ENCODE assay signal across 26 mouse cellular contexts in genomic region chr5:135373601-135374000, GRCm38 (mm10). TPM values are rescaled to one million over a fixed set of nuclear protein-coding genes. Genes with fewer than 3 reads are reported as not detected.
DNase-seq lines count a peak whose midpoint lies in the region; ATAC-seq and TF ChIP-seq lines count a peak whose summit lies in the region.
"Had no signal": no experiment of that assay in that cellular context is flagged by ENCODE, and none has a peak within 500 bp of the region (broad histone marks: within the 10 kb centered on the region; RNA-seq: fewer than 3 reads in every experiment).

No protein-coding gene starts in this region.

- H3K4me1 ChIP-seq in hindbrain, postnatal 0 days (ENCODE audit: insufficient read depth, low read length): peaks cover 6% of the 10 kb centered on the region; the same call in 1 of the 2 replicates
- H3K4me1 ChIP-seq in hindbrain, embryonic 13.5 days (replicated peaks): peaks cover 20% of the 10 kb centered on the region
- H3K4me1 ChIP-seq in liver, embryonic 14.5 days (replicated peaks; ENCODE audit: control insufficient read depth in 2 of 2, insufficient read depth in 2 of 2, low read length in 1 of 2): peaks cover 5 to 7% of the 10 kb centered on the region in 2 experiments; a peak in 3 of 4 replicates
- H3K4me1 ChIP-seq in ES-Bruce4 (ENCODE audit: control insufficient read depth, insufficient read depth, low read length): no peaks in the 10 kb centered on the region
- H3K4me1 ChIP-seq in limb, embryonic 10.5 days: peaks cover 19% of the 10 kb centered on the region

- H3K4me2 ChIP-seq in hindbrain, postnatal 0 days (ENCODE audit: low read depth, low read length): no peak overlapping the region
- H3K4me2 ChIP-seq in hindbrain, embryonic 13.5 days: no peak overlapping the region
- no peak overlapping the region for H3K4me2 ChIP-seq in liver, embryonic 14.5 days (ENCODE audit: low read depth)
- H3K4me2 ChIP-seq: embryonic facial prominence, embryonic 13.5 days; limb, embryonic 15.5 days; neural tube, embryonic 15.5 days had no signal

- peak; percentile 34 for TF ChIP-seq CTCF in hindbrain, postnatal 0 days (IDR thresholded peaks at IDR 0.05; ENCODE audit: low read depth)
- peak; percentile 41 for TF ChIP-seq CTCF in liver, embryonic 14.5 days (IDR thresholded peaks at IDR 0.05; ENCODE audit: low read depth)
- TF ChIP-seq CTCF in ES-Bruce4 (IDR thresholded peaks at IDR 0.05; ENCODE audit: low read depth, low read length): peak; percentile 14

- no peak overlapping the region for H3K27ac ChIP-seq in hindbrain, postnatal 0 days
- H3K27ac ChIP-seq in hindbrain, embryonic 13.5 days: no peak overlapping the region
- H3K27ac ChIP-seq in liver, embryonic 14.5 days: no peak overlapping the region
- no peak overlapping the region for H3K27ac ChIP-seq in ES-Bruce4 (ENCODE audit: insufficient read depth, low read length)
- no peak overlapping the region for H3K27ac ChIP-seq in limb, embryonic 10.5 days
- H3K27ac ChIP-seq: embryonic facial prominence, embryonic 13.5 days; limb, embryonic 15.5 days; neural tube, embryonic 15.5 days had no signal

- peaks cover 54% of the 10 kb centered on the region for H3K36me3 ChIP-seq in hindbrain, postnatal 0 days (ENCODE audit: insufficient read depth, low read length)
- H3K36me3 ChIP-seq in hindbrain, embryonic 13.5 days: peaks cover 73% of the 10 kb centered on the region
- H3K36me3 ChIP-seq in liver, embryonic 14.5 days (replicated peaks; ENCODE audit: control insufficient read depth, insufficient read depth, low read depth): peaks cover 36% of the 10 kb centered on the region
- H3K36me3 ChIP-seq in ES-Bruce4 (ENCODE audit: control insufficient read depth, insufficient read depth, low read length, poor library complexity, severe bottlenecking): peaks cover 30% of the 10 kb centered on the region
- peaks cover 76% of the 10 kb centered on the region for H3K36me3 ChIP-seq in limb, embryonic 10.5 days

- ATAC-seq in hindbrain, postnatal 0 days: no peak
- ATAC-seq in hindbrain, embryonic 13.5 days (ENCODE audit: low FRiP score): no peak
- ATAC-seq in liver, embryonic 14.5 days (ENCODE audit: insufficient read depth): no peak
- ATAC-seq: forebrain, embryonic 14.5 days had no signal

- H3K9me3 ChIP-seq in hindbrain, postnatal 0 days (ENCODE audit: low read length): no peaks in the 10 kb centered on the region
- no peaks in the 10 kb centered on the region for H3K9me3 ChIP-seq in hindbrain, embryonic 13.5 days
- H3K9me3 ChIP-seq in liver, embryonic 14.5 days (ENCODE audit: control insufficient read depth, low read length): no peaks in the 10 kb centered on the region
- no peaks in the 10 kb centered on the region for H3K9me3 ChIP-seq in ES-Bruce4 (replicated peaks; ENCODE audit: control insufficient read depth, insufficient read depth, low read length, poor library complexity, severe bottlenecking)
- H3K9me3 ChIP-seq in limb, embryonic 10.5 days (replicated peaks): no peaks in the 10 kb centered on the region
- H3K9me3 ChIP-seq: embryonic facial prominence, embryonic 13.5 days; limb, embryonic 15.5 days; neural tube, embryonic 15.5 days had no signal

- no peak for TF ChIP-seq POLR2A in ES-Bruce4 (IDR thresholded peaks at IDR 0.05; ENCODE audit: insufficient read depth, low read length)

- TF ChIP-seq EP300 in liver, embryonic 14.5 days (IDR thresholded peaks at IDR 0.05; ENCODE audit: low read depth): no peak
- no peak for TF ChIP-seq EP300 in ES-Bruce4 (IDR thresholded peaks at IDR 0.05; ENCODE audit: insufficient read depth, low read depth, low read length)

- 96% methylated on average over 5 of the region's 5 CpGs for WGBS in hindbrain, postnatal 0 days
- WGBS in hindbrain, embryonic 13.5 days: 96% methylated on average over 5 of the region's 5 CpGs
- WGBS in liver, embryonic 14.5 days (ENCODE audit: insufficient replicate concordance): 81% methylated on average over 5 of the region's 5 CpGs
- 97% methylated on average over 5 of the region's 5 CpGs for WGBS in limb, embryonic 10.5 days

- H3K4me3 ChIP-seq in hindbrain, postnatal 0 days (ENCODE audit: low read length): no peak overlapping the region
- H3K4me3 ChIP-seq in hindbrain, embryonic 13.5 days: no peak overlapping the region
- H3K4me3 ChIP-seq in liver, embryonic 14.5 days (ENCODE audit: insufficient read depth in 1 of 2, low read depth in 2 of 2, low read length in 2 of 2): no peak overlapping the region
- H3K4me3 ChIP-seq in ES-Bruce4 (ENCODE audit: low read depth, low read length): no peak overlapping the region
- no peak overlapping the region for H3K4me3 ChIP-seq in limb, embryonic 10.5 days
- H3K4me3 ChIP-seq: embryonic facial prominence, embryonic 13.5 days; limb, embryonic 15.5 days; neural tube, embryonic 15.5 days had no signal

- no peak for DNase-seq in hindbrain, postnatal 0 days (ENCODE audit: low spot score)
- no peak for DNase-seq in liver, embryonic 14.5 days (ENCODE audit: low read depth in 3 of 3, low spot score in 3 of 3)
- DNase-seq in liver: no peak
- peak; percentile 70 for DNase-seq in R1 (ENCODE audit: low read depth, low spot score)
- DNase-seq in limb, embryonic 10.5 days (ENCODE audit: low spot score): no peak
- DNase-seq: adrenal gland, adult 8-10 months; cerebellum, adult 9-11 months; kidney, adult 9 months; midbrain, embryonic 14.5 days; spleen, adult 18-20 months; thymus, postnatal 36 days had no signal

- no peak overlapping the region for H3K9ac ChIP-seq in hindbrain, postnatal 0 days (replicated peaks; ENCODE audit: low read length)
- H3K9ac ChIP-seq in hindbrain, embryonic 13.5 days: no peak overlapping the region
- H3K9ac ChIP-seq in liver, embryonic 14.5 days (replicated peaks): no peak overlapping the region
- H3K9ac ChIP-seq in ES-Bruce4 (ENCODE audit: low read depth, poor library complexity, severe bottlenecking): no peak overlapping the region
- H3K9ac ChIP-seq: embryonic facial prominence, embryonic 13.5 days; limb, embryonic 15.5 days; neural tube, embryonic 15.5 days had no signal

- no peaks in the 10 kb centered on the region for H3K27me3 ChIP-seq in hindbrain, postnatal 0 days (ENCODE audit: insufficient read depth, low read length)
- H3K27me3 ChIP-seq in hindbrain, embryonic 13.5 days: no peaks in the 10 kb centered on the region
- H3K27me3 ChIP-seq in liver, embryonic 14.5 days (ENCODE audit: control insufficient read depth, insufficient read depth, low read length): no peaks in the 10 kb centered on the region
- no peaks in the 10 kb centered on the region for H3K27me3 ChIP-seq in ES-Bruce4 (ENCODE audit: control insufficient read depth, insufficient read depth, low read length, poor library complexity, severe bottlenecking)
- H3K27me3 ChIP-seq in limb, embryonic 10.5 days (ENCODE audit: low read depth, poor library complexity, severe bottlenecking): no peaks in the 10 kb centered on the region
- H3K27me3 ChIP-seq: embryonic facial prominence, embryonic 13.5 days; limb, embryonic 15.5 days; neural tube, embryonic 15.5 days had no signal

RNA-seq across cellular contexts. Expression of gene Nsun5, which starts 3.8 kb away (rescaled TPM):
- 17.8 and 22.7 TPM in 2 replicates for total RNA-seq in hindbrain, postnatal 0 days (2014; rRNA removed)
- polyA plus RNA-seq in hindbrain, postnatal 0 days (2015; fragmentation: Nextera tagmentation; extraction: Ambion mirVana): 18.1 and 19.1 TPM in 2 replicates
- 31.1 and 31.2 TPM in 2 replicates for polyA plus RNA-seq in hindbrain, embryonic 13.5 days (2015; fragmentation: Nextera tagmentation; extraction: Ambion mirVana)
- 12.4 and 13.9 TPM in 2 replicates for polyA plus RNA-seq in liver, embryonic 14.5 days (2012; rRNA removed)
- 10.5 and 12.9 TPM in 2 replicates for polyA plus RNA-seq in liver, embryonic 14.5 days (2014; fragmentation: Nextera tagmentation; extraction: Ambion mirVana)
- 18.8 and 21.8 TPM in 2 replicates for polyA plus RNA-seq in ES-Bruce4 (2011; ENCODE audit: insufficient read depth, insufficient read length, low read depth, missing spikeins)
- polyA plus RNA-seq in limb, embryonic 10.5 days (2016; fragmentation: Nextera tagmentation; extraction: Ambion mirVana): 53.2 and 58.5 TPM in 2 replicates

RNA-seq across cellular contexts. Expression of gene Trim50, which starts 20.5 kb away (rescaled TPM):
- total RNA-seq in hindbrain, postnatal 0 days (2014; rRNA removed): not detected in 2 replicates
- 0.08 TPM in 1 of 2 replicates, not detected in the other for polyA plus RNA-seq in hindbrain, postnatal 0 days (2015; fragmentation: Nextera tagmentation; extraction: Ambion mirVana)
- polyA plus RNA-seq in hindbrain, embryonic 13.5 days (2015; fragmentation: Nextera tagmentation; extraction: Ambion mirVana): not detected in 2 replicates
- polyA plus RNA-seq in liver, embryonic 14.5 days (2012; rRNA removed): not detected in 2 replicates
- polyA plus RNA-seq in liver, embryonic 14.5 days (2014; fragmentation: Nextera tagmentation; extraction: Ambion mirVana): not detected in 2 replicates
- polyA plus RNA-seq in ES-Bruce4 (2011; ENCODE audit: insufficient read depth, insufficient read length, low read depth, missing spikeins): not detected in 2 replicates
- not detected in 2 replicates for polyA plus RNA-seq in limb, embryonic 10.5 days (2016; fragmentation: Nextera tagmentation; extraction: Ambion mirVana)
- total RNA-seq: adrenal gland, adult 8-10 months; gastrocnemius, adult 8-10 months; granulocyte monocyte progenitor cell, adult 5-6 weeks; hematopoietic stem cell, adult 5-6 weeks; layer of hippocampus, postnatal 25 days; left cerebral cortex, postnatal 25 days had no signal
- polyA plus RNA-seq: C2C12; forebrain, embryonic 14.5 days; heart, embryonic 14.5 days; large intestine, adult 2 months; limb, embryonic 15.5 days; lung, embryonic 16.5 days; midbrain, embryonic 14.5 days; neural tube, embryonic 15.5 days had no signal

RNA-seq across cellular contexts. Expression of gene Pom121, which starts 20.7 kb away (rescaled TPM):
- 11.2 and 14.3 TPM in 2 replicates for total RNA-seq in hindbrain, postnatal 0 days (2014; rRNA removed)
- polyA plus RNA-seq in hindbrain, postnatal 0 days (2015; fragmentation: Nextera tagmentation; extraction: Ambion mirVana): 7.5 TPM in 2 replicates
- polyA plus RNA-seq in hindbrain, embryonic 13.5 days (2015; fragmentation: Nextera tagmentation; extraction: Ambion mirVana): 11.1 TPM in 2 replicates
- polyA plus RNA-seq in liver, embryonic 14.5 days (2012; rRNA removed): 7.6 and 9.7 TPM in 2 replicates
- polyA plus RNA-seq in liver, embryonic 14.5 days (2014; fragmentation: Nextera tagmentation; extraction: Ambion mirVana): 5.4 and 7.0 TPM in 2 replicates
- 68.9 and 71.8 TPM in 2 replicates for polyA plus RNA-seq in ES-Bruce4 (2011; ENCODE audit: insufficient read depth, insufficient read length, low read depth, missing spikeins)
- 23.0 and 23.4 TPM in 2 replicates for polyA plus RNA-seq in limb, embryonic 10.5 days (2016; fragmentation: Nextera tagmentation; extraction: Ambion mirVana)

RNA-seq across cellular contexts. Expression of gene Fkbp6, which starts 23.8 kb away (rescaled TPM):
- total RNA-seq in hindbrain, postnatal 0 days (2014; rRNA removed): not detected in 2 replicates
- 0.14 and 0.29 TPM in 2 replicates for polyA plus RNA-seq in hindbrain, postnatal 0 days (2015; fragmentation: Nextera tagmentation; extraction: Ambion mirVana)
- polyA plus RNA-seq in hindbrain, embryonic 13.5 days (2015; fragmentation: Nextera tagmentation; extraction: Ambion mirVana): 0.13 and 0.28 TPM in 2 replicates
- polyA plus RNA-seq in liver, embryonic 14.5 days (2012; rRNA removed): 0.03 TPM in 2 replicates
- polyA plus RNA-seq in liver, embryonic 14.5 days (2014; fragmentation: Nextera tagmentation; extraction: Ambion mirVana): not detected in 2 replicates
- polyA plus RNA-seq in ES-Bruce4 (2011; ENCODE audit: insufficient read depth, insufficient read length, low read depth, missing spikeins): 0.49 and 0.55 TPM in 2 replicates
- not detected in 2 replicates for polyA plus RNA-seq in limb, embryonic 10.5 days (2016; fragmentation: Nextera tagmentation; extraction: Ambion mirVana)
- total RNA-seq: gastrocnemius, adult 8-10 months; hematopoietic stem cell, adult 5-6 weeks had no signal
- polyA plus RNA-seq: C2C12; embryonic facial prominence, embryonic 13.5 days; forebrain, embryonic 14.5 days; heart, embryonic 14.5 days; large intestine, adult 2 months; limb, embryonic 15.5 days; lung, embryonic 16.5 days had no signal
